Mouse (Mus musculus) embryonic facial prominence, embryonic 11.5 days (tissue): ENCODE measurements around the gene Gm20425. TPM values are rescaled to one million over a fixed set of nuclear protein-coding genes. Genes with fewer than 3 reads are reported as not detected.
A peak's percentile ranks its signal among the peaks of the same experiment; 100 is the strongest.

ENCODE experiments used
- ATAC-seq: fragments of 200-750 bp; cut with Nextera tagmentation; replicated peaks from 2 replicates; pipeline ENCODE4 v1.8.0; 2017; ENCODE audit warnings: low read depth; ENCODE audit not compliant: insufficient number of reproducible peaks, low FRiP score, low TSS enrichment
- DNase-seq: peaks from one replicate; pipeline ENCODE4 v3.0.0-alpha.2; 2015; ENCODE audit warnings: low spot score
- H3K27ac ChIP-seq: fragments of 300-500 bp; sonication (generic); replicated peaks from 2 replicates; pipeline ENCODE4 v1.5.1; 2014; ENCODE audit warnings: mild to moderate bottlenecking, low read depth, low read length, control low read depth
- H3K27me3 ChIP-seq: fragments of 300-500 bp; sonication (generic); 2 replicates; pipeline ENCODE4 v1.6.1; 2014; ENCODE audit warnings: mild to moderate bottlenecking, low read length, moderate library complexity, mixed read lengths; ENCODE audit not compliant: control insufficient read depth, insufficient read depth
- H3K36me3 ChIP-seq: fragments of 300-500 bp; sonication (generic); replicated peaks from 2 replicates; pipeline ENCODE4 v1.6.1; 2014; ENCODE audit warnings: low read depth, mild to moderate bottlenecking, low read length, moderate library complexity, mixed read lengths; ENCODE audit not compliant: control insufficient read depth, insufficient read depth
- H3K4me1 ChIP-seq: fragments of 300-500 bp; sonication (generic); 2 replicates; pipeline ENCODE4 v1.6.1; 2014; ENCODE audit warnings: low read length, mixed read lengths; ENCODE audit not compliant: control insufficient read depth, insufficient read depth
- H3K4me2 ChIP-seq: fragments of 300-500 bp; sonication (generic); 2 replicates; pipeline ENCODE4 v1.6.1; 2014; ENCODE audit warnings: low read depth, mild to moderate bottlenecking, control low read depth, low read length, moderate library complexity
- H3K4me3 ChIP-seq: fragments of 300-500 bp; sonication (generic); 2 replicates; pipeline ENCODE4 v1.5.1; 2014; ENCODE audit warnings: low read depth, low read length, control low read depth
- H3K9ac ChIP-seq: fragments of 300-500 bp; sonication (generic); replicated peaks from 2 replicates; pipeline ENCODE4 v1.6.1; 2014; ENCODE audit warnings: mild to moderate bottlenecking, control low read depth, low read length
- H3K9me3 ChIP-seq: fragments of 300-500 bp; sonication (generic); replicated peaks from 2 replicates; pipeline ENCODE4 v1.6.1; 2016; ENCODE audit warnings: mild to moderate bottlenecking, low read length, inconsistent platforms, mixed read lengths; ENCODE audit not compliant: control insufficient read depth
- WGBS: fragments of 180-500 bp; shearing (Covaris S2); extraction: QIAGEN DNeasy Blood & Tissue Kit; methylation state at CpG from one replicate; pipeline ENCODE4 v1.1.7; 2014; 5-methylcytosine and 5-hydroxymethylcytosine counted together
- polyA plus RNA-seq: library from polyadenylated mRNA; unstranded; fragments of >200 nt; fragmentation: Nextera tagmentation; extraction: Ambion mirVana; gene quantifications from 2 replicates; pipeline ENCODE4 v1.2.1, GENCODE M21; 2014

Gene Gm20425
- polyA plus RNA-seq, 1 experiment from 2014 or later: not detected

DNA sequence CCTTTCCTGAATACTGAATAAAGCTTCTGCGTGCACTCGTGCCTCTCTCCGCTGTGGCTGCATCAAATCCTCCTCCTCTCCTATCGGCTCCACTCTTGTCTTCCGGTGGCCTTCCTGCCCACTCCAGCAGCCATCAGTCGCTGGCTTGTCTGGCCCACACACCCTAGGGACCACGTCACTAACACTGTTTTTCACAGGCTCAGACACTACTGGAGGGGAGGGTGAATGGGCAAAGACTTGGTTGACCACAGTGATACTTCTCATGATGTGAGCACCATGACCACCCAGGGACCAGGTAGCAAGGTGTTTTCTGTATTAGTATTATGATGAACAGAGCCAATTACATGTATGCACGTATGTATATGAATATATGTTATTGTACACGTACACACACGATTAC lies 83.8 kb downstream of the Gm20425 start:
- 79% methylated on average over 10 of the region's 10 CpGs for WGBS
- Histone ChIP-seq H3K27me3 (no peaks in the 10 kb centered on the region), H3K27ac (no peak overlapping the region), H3K4me2 (no peak overlapping the region), H3K4me3 (no peak overlapping the region), H3K9ac (no peak overlapping the region), H3K36me3 (no peaks in the 10 kb centered on the region), H3K4me1 (no peaks in the 10 kb centered on the region), H3K9me3 (no peaks in the 10 kb centered on the region)
- ATAC-seq (peak; percentile 31; the same call in 1 of the 2 replicates), DNase-seq (no peak)

DNA sequence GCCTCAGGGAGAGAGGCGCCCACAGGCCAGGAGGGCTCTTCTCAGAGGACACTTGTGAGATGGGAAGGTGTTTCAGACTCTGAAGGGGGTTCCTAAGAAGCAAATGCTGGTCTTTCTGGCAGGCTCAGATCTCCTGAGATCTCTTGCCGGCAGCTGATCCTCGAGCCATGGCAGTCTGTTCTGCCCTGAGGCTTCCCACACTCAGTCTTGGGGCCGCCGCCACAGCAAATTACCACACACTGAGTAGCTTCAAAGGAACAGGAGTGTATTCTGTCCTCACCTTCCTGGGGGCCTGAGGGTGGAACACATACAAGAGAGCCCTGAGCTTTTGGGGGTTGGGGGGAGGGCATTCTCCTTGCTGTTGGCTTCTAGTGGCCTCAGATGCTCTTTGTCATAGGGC lies 84.8 kb downstream of the Gm20425 start:
- DNase-seq: no peak
- Histone ChIP-seq H3K9ac (no peak overlapping the region), H3K4me2 (no peak overlapping the region), H3K4me3 (no peak overlapping the region), H3K27me3 (no peaks in the 10 kb centered on the region), H3K9me3 (no peaks in the 10 kb centered on the region), H3K36me3 (no peaks in the 10 kb centered on the region), H3K27ac (no peak overlapping the region), H3K4me1 (no peaks in the 10 kb centered on the region)
- ATAC-seq: no peak
- WGBS: 31% methylated on average over 5 of the region's 5 CpGs

DNA sequence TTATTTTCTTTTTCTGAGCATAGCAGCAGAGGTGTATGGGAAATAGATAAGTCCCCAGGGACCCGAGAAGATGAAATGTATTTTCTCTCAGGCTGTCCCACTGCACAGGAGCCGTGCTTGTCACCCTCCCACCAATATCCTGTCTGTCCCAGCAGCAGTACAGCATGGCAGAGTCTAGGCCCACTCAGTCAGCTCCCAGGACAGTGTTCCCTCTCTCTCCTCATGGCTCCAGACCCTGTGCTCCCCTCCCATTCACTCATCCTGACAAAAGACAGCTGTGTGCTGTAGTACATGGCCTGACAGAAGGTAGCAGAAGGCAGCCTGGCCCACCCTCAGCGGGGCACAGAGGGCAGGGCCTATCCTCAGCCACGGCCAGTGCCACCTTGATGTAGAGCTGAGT lies 86.2 kb downstream of the Gm20425 start:
- H3K9ac ChIP-seq: no peak overlapping the region
- no peaks in the 10 kb centered on the region for H3K27me3 ChIP-seq
- no peaks in the 10 kb centered on the region for H3K36me3 ChIP-seq
- DNase-seq (no peak), ATAC-seq (no peak)
- H3K4me1 ChIP-seq: no peaks in the 10 kb centered on the region
- H3K4me2 ChIP-seq: no peak overlapping the region
- H3K9me3 ChIP-seq: no peaks in the 10 kb centered on the region
- no peak overlapping the region for H3K27ac ChIP-seq
- H3K4me3 ChIP-seq: no peak overlapping the region
- 59% methylated on average over 4 of the region's 4 CpGs for WGBS

DNA sequence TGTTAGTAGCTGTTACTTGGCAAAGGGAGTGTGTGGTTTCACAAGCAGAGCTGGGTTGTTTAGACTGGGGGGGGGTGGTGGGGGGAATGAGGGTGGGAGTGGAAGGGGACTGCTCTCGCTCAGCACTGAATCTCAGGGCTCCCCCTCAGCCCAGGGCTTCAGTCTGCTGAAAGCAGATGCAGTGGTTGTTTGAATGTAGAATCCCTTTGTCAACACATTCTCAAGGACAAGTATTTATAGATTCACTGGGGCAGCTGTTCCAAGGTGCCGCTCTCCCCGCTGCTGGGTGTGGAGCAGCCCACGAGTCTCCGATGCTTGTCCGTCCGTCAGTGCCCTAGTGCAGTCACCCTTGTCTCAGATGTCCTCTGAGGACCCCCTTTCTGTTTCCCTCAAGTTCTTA lies 88.8 kb downstream of the Gm20425 start:
- ATAC-seq (no peak), DNase-seq (no peak)
- Histone ChIP-seq H3K9ac (no peak overlapping the region), H3K36me3 (no peaks in the 10 kb centered on the region), H3K4me3 (no peak overlapping the region), H3K4me2 (no peak overlapping the region), H3K27me3 (no peaks in the 10 kb centered on the region), H3K27ac (no peak overlapping the region), H3K9me3 (no peaks in the 10 kb centered on the region), H3K4me1 (no peaks in the 10 kb centered on the region)
- 97% methylated on average over 7 of the region's 7 CpGs for WGBS

DNA sequence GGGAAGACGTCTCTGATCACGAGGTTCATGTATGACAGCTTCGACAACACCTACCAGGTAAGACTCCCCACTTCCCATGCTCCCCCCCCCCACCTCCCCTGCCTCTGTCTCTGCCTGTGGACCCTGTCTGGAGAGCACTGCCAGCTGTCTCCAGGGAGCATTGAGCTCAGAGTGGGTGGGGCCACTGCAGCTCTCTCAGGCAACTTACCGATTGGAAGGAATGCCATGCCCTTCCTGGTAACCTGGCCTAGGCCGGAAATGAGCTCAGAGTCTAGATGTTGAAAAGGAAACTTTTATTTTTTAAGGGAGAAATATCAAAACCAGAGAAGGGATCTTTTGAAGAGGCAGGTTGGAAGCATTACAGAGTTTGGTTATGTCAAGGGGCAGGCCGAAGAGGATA lies 89.7 kb downstream of the Gm20425 start:
- no peaks in the 10 kb centered on the region for H3K9me3 ChIP-seq
- DNase-seq (no peak), ATAC-seq (no peak)
- no peak overlapping the region for H3K4me3 ChIP-seq
- 82% methylated on average over 6 of the region's 6 CpGs for WGBS
- no peaks in the 10 kb centered on the region for H3K36me3 ChIP-seq
- no peak overlapping the region for H3K9ac ChIP-seq
- H3K4me1 ChIP-seq: no peaks in the 10 kb centered on the region
- H3K27me3 ChIP-seq: no peaks in the 10 kb centered on the region
- H3K4me2 ChIP-seq: no peak overlapping the region
- H3K27ac ChIP-seq: no peak overlapping the region

Other genes starting within 250 kb of the Gm20425 start
- 1.8 and 2.1 TPM in 2 replicates for gene Slco2a1, start 241.6 kb downstream of the Gm20425 start, polyA plus RNA-seq
- 6.0 and 7.5 TPM in 2 replicates for gene Rab6b, start 118.5 kb downstream of the Gm20425 start, polyA plus RNA-seq
- 57.9 and 61.8 TPM in 2 replicates for gene Srprb, start 28.2 kb downstream of the Gm20425 start, polyA plus RNA-seq
- 27.2 and 28.8 TPM in 2 replicates for gene Trf, start 137 bp upstream of the Gm20425 start, polyA plus RNA-seq
- gene 1300017J02Rik, start 74.8 kb upstream of the Gm20425 start, polyA plus RNA-seq: 1.2 and 1.6 TPM in 2 replicates
- 79.1 and 90.1 TPM in 2 replicates for gene Topbp1, start 74.9 kb upstream of the Gm20425 start, polyA plus RNA-seq
- gene Cdv3, start 135.5 kb upstream of the Gm20425 start, polyA plus RNA-seq: 142 and 147 TPM in 2 replicates